Mouse (Mus musculus): Measurements from ENCODE around the gene St8sia4.

GRCm38 (mm10) chr1:95596825-95597224 lies 70.5 kb downstream of the St8sia4 start:
- no peak for TF ChIP-seq POLR2A (IDR thresholded peaks at IDR 0.05; ENCODE audit: low read depth, low read length)
- TF ChIP-seq CTCF (conservative IDR thresholded peaks at IDR 0.05; ENCODE audit: insufficient read depth, insufficient read length, low read depth, low read length) = no peak

Data from kidney, adult 2 months (tissue).